Mouse (Mus musculus): ENCODE data around the gene Pdhb. TPM values are rescaled to one million over a fixed set of nuclear protein-coding genes. Genes with fewer than 3 reads are reported as not detected.
"Not testable (repeated sequence)": the region's sequence is repeated elsewhere in the genome, so short reads cannot be mapped to it uniquely, and the experiment has no call there.

Gene Pdhb
- total RNA-seq, 2 experiments from 2014 or later: 26.9 to 56.1 TPM

GRCm38 (mm10) chr14:8192727-8193126, 19.9 kb upstream of the Pdhb start:
- ATAC-seq (replicated peaks; ENCODE audit: low FRiP score, poor library complexity, severe bottlenecking): no peak

GRCm38 (mm10) chr14:8191331-8191965, 18.6 kb upstream of the Pdhb start:
- ATAC-seq (replicated peaks; ENCODE audit: low FRiP score, poor library complexity, severe bottlenecking): no peak

- ATAC-seq (replicated peaks; ENCODE audit: low FRiP score, poor library complexity, severe bottlenecking): no peak
Measured at GRCm38 (mm10) chr14:8190556-8190955, 17.7 kb upstream of the Pdhb start.

- no peak for ATAC-seq (replicated peaks; ENCODE audit: low FRiP score, poor library complexity, severe bottlenecking)
Measured at GRCm38 (mm10) chr14:8186278-8187045, 13.6 kb upstream of the Pdhb start.

GRCm38 (mm10) chr14:8183330-8183729, 10.5 kb upstream of the Pdhb start:
- peak; percentile 86 for ATAC-seq (replicated peaks; ENCODE audit: low FRiP score, poor library complexity, severe bottlenecking)

- ATAC-seq (replicated peaks; ENCODE audit: low FRiP score, poor library complexity, severe bottlenecking): no peak
Measured at GRCm38 (mm10) chr14:8180371-8181035, 7.7 kb upstream of the Pdhb start.

GRCm38 (mm10) chr14:8176251-8176650, 3.4 kb upstream of the Pdhb start:
- ATAC-seq (replicated peaks; ENCODE audit: low FRiP score, poor library complexity, severe bottlenecking): no peak

GRCm38 (mm10) chr14:8174634-8175033, 1.8 kb upstream of the Pdhb start:
- ATAC-seq (replicated peaks; ENCODE audit: low FRiP score, poor library complexity, severe bottlenecking): no peak

GRCm38 (mm10) chr14:8173542-8174250, 871 bp upstream of the Pdhb start:
- not testable (repeated sequence) for ATAC-seq (replicated peaks; ENCODE audit: low FRiP score, poor library complexity, severe bottlenecking)

- ATAC-seq (replicated peaks; ENCODE audit: low FRiP score, poor library complexity, severe bottlenecking): no peak
Measured at GRCm38 (mm10) chr14:8164463-8164862, 8.4 kb downstream of the Pdhb start.

GRCm38 (mm10) chr14:8161777-8162176, 11.0 kb downstream of the Pdhb start:
- no peak for ATAC-seq (replicated peaks; ENCODE audit: low FRiP score, poor library complexity, severe bottlenecking)

- no peak for ATAC-seq (replicated peaks; ENCODE audit: low FRiP score, poor library complexity, severe bottlenecking)
Measured at GRCm38 (mm10) chr14:8159141-8159540, 13.7 kb downstream of the Pdhb start.

GRCm38 (mm10) chr14:8158721-8159120, 14.1 kb downstream of the Pdhb start:
- ATAC-seq (replicated peaks; ENCODE audit: low FRiP score, poor library complexity, severe bottlenecking): no peak

- no peak for ATAC-seq (replicated peaks; ENCODE audit: low FRiP score, poor library complexity, severe bottlenecking)
Measured at GRCm38 (mm10) chr14:8156947-8157346, 15.9 kb downstream of the Pdhb start.

- ATAC-seq (replicated peaks; ENCODE audit: low FRiP score, poor library complexity, severe bottlenecking): no peak
Measured at GRCm38 (mm10) chr14:8154072-8154471, 18.8 kb downstream of the Pdhb start.

- ATAC-seq (replicated peaks; ENCODE audit: low FRiP score, poor library complexity, severe bottlenecking): no peak
Measured at GRCm38 (mm10) chr14:8151757-8152156, 21.1 kb downstream of the Pdhb start.

GRCm38 (mm10) chr14:8148842-8149241, 24.0 kb downstream of the Pdhb start:
- no peak for ATAC-seq (replicated peaks; ENCODE audit: low FRiP score, poor library complexity, severe bottlenecking)

- ATAC-seq (replicated peaks; ENCODE audit: low FRiP score, poor library complexity, severe bottlenecking): no peak
Measured at GRCm38 (mm10) chr14:8146611-8147223, 26.1 kb downstream of the Pdhb start.

GRCm38 (mm10) chr14:8145594-8146558, 26.9 kb downstream of the Pdhb start:
- no peak for ATAC-seq (replicated peaks; ENCODE audit: low FRiP score, poor library complexity, severe bottlenecking)
